Comparison of ENCODE assay signal across 7 mouse cellular contexts in genomic region chr17:8524387-8525165, GRCm38 (mm10). TPM values are rescaled to one million over a fixed set of nuclear protein-coding genes. Genes with fewer than 3 reads are reported as not detected.
DNase-seq lines count a peak whose midpoint lies in the region; ATAC-seq lines count a peak whose summit lies in the region.

No protein-coding gene starts in this region.

- ATAC-seq in granulocyte monocyte progenitor cell, adult 5-6 weeks (replicated peaks; ENCODE audit: poor library complexity, severe bottlenecking), result peak; percentile 55
- ATAC-seq in midbrain, embryonic 14.5 days (ENCODE audit: low FRiP score, low TSS enrichment), result peak; percentile 92
- peak; percentile 83 for ATAC-seq in stomach, embryonic 16.5 days (ENCODE audit: insufficient read depth, low FRiP score)

- H3K27me3 ChIP-seq in limb, embryonic 10.5 days (ENCODE audit: low read depth, poor library complexity, severe bottlenecking), result peaks cover 84% of the 10 kb centered on the region
- peaks cover 10% of the 10 kb centered on the region for H3K27me3 ChIP-seq in midbrain, embryonic 14.5 days (ENCODE audit: control insufficient read depth, insufficient read depth, low read length)
- H3K27me3 ChIP-seq in stomach, embryonic 16.5 days (ENCODE audit: control insufficient read depth, insufficient read depth, low read length), result peaks cover 38% of the 10 kb centered on the region

- H3K36me3 ChIP-seq in limb, embryonic 10.5 days, result no peaks in the 10 kb centered on the region
- H3K36me3 ChIP-seq in midbrain, embryonic 14.5 days (ENCODE audit: control insufficient read depth, insufficient read depth, low read length), result no peaks in the 10 kb centered on the region
- no peaks in the 10 kb centered on the region for H3K36me3 ChIP-seq in stomach, embryonic 16.5 days (ENCODE audit: control insufficient read depth, insufficient read depth, low read length)

- H3K4me3 ChIP-seq in limb, embryonic 10.5 days, result peak overlapping the region; percentile 55
- peak overlapping the region; percentile 58 for H3K4me3 ChIP-seq in midbrain, embryonic 14.5 days (replicated peaks; ENCODE audit: low read depth, low read length)
- peak overlapping the region; percentile 52 for H3K4me3 ChIP-seq in stomach, embryonic 16.5 days (replicated peaks; ENCODE audit: low read length)

- WGBS in limb, embryonic 10.5 days, result under 1% methylated on average over 41 of the region's 45 CpGs
- under 1% methylated on average over 42 of the region's 45 CpGs for WGBS in midbrain, embryonic 14.5 days
- under 1% methylated on average over 40 of the region's 45 CpGs for WGBS in stomach, embryonic 16.5 days

- peak overlapping the region; percentile 64 for H3K9ac ChIP-seq in midbrain, embryonic 14.5 days (replicated peaks; ENCODE audit: low read length)
- H3K9ac ChIP-seq in stomach, embryonic 16.5 days (ENCODE audit: low read length), result peak overlapping the region; percentile 60

- DNase-seq in adrenal gland, postnatal 25 days, result peak; percentile 85
- peak; percentile 68 for DNase-seq in embryo, embryonic 9.5 days (ENCODE audit: extremely low spot score)
- DNase-seq in kidney, adult 11 months, result peak; percentile 72
- peak; percentile 79 for DNase-seq in limb, embryonic 10.5 days (ENCODE audit: low spot score)
- peak; percentile 93 for DNase-seq in midbrain, embryonic 14.5 days

- H3K4me2 ChIP-seq in midbrain, embryonic 14.5 days (ENCODE audit: low read length), result peak overlapping the region; percentile 70
- peak overlapping the region; percentile 97 for H3K4me2 ChIP-seq in stomach, embryonic 16.5 days (ENCODE audit: low read depth, low read length)

- H3K9me3 ChIP-seq in limb, embryonic 10.5 days (replicated peaks), result no peaks in the 10 kb centered on the region
- H3K9me3 ChIP-seq in midbrain, embryonic 14.5 days (ENCODE audit: control insufficient read depth, low read length), result no peaks in the 10 kb centered on the region
- H3K9me3 ChIP-seq in stomach, embryonic 16.5 days (replicated peaks; ENCODE audit: control insufficient read depth, low read length), result no peaks in the 10 kb centered on the region

- H3K4me1 ChIP-seq in limb, embryonic 10.5 days, result peaks cover 34% of the 10 kb centered on the region
- peaks cover 17% of the 10 kb centered on the region for H3K4me1 ChIP-seq in midbrain, embryonic 14.5 days (ENCODE audit: control insufficient read depth, insufficient read depth, low read length)
- peaks cover 13% of the 10 kb centered on the region for H3K4me1 ChIP-seq in stomach, embryonic 16.5 days (ENCODE audit: control insufficient read depth, insufficient read depth, low read length)

- peak overlapping the region; percentile 46; the same call in 1 of the 2 replicates for H3K27ac ChIP-seq in limb, embryonic 10.5 days
- peak overlapping the region; percentile 70 for H3K27ac ChIP-seq in midbrain, embryonic 14.5 days (replicated peaks; ENCODE audit: low read depth, low read length)
- H3K27ac ChIP-seq in stomach, embryonic 16.5 days (ENCODE audit: low read length), result no peak overlapping the region

RNA-seq across cellular contexts. Expression of gene Pde10a, which starts 0.6 kb away (rescaled TPM):
- 16.8 and 31.8 TPM in 2 replicates for total RNA-seq in adrenal gland, postnatal 25 days (2021)
- total RNA-seq in granulocyte monocyte progenitor cell, adult 5-6 weeks (2014; fragmentation: Nextera tagmentation), result not detected in 2 replicates
- total RNA-seq in granulocyte monocyte progenitor cell, adult 5-6 weeks (2017), result 0.36 and 0.69 TPM in 2 replicates
- polyA plus RNA-seq in limb, embryonic 10.5 days (2016; fragmentation: Nextera tagmentation; extraction: Ambion mirVana), result 1.6 and 1.9 TPM in 2 replicates
- polyA plus RNA-seq in midbrain, embryonic 14.5 days (2014; fragmentation: Nextera tagmentation; extraction: Ambion mirVana), result 14.1 and 15.2 TPM in 2 replicates
- polyA plus RNA-seq in stomach, embryonic 16.5 days (2015; fragmentation: Nextera tagmentation; extraction: Ambion mirVana), result 1.1 and 1.2 TPM in 2 replicates

RNA-seq across cellular contexts. Expression of gene Gm17087, which starts 42.2 kb away (rescaled TPM):
- not detected in 2 replicates for total RNA-seq in adrenal gland, postnatal 25 days (2021)
- total RNA-seq in granulocyte monocyte progenitor cell, adult 5-6 weeks (2014; fragmentation: Nextera tagmentation), result not detected in 2 replicates
- total RNA-seq in granulocyte monocyte progenitor cell, adult 5-6 weeks (2017), result not detected in 2 replicates
- not detected in 2 replicates for polyA plus RNA-seq in limb, embryonic 10.5 days (2016; fragmentation: Nextera tagmentation; extraction: Ambion mirVana)
- not detected in 2 replicates for polyA plus RNA-seq in midbrain, embryonic 14.5 days (2014; fragmentation: Nextera tagmentation; extraction: Ambion mirVana)
- not detected in 2 replicates for polyA plus RNA-seq in stomach, embryonic 16.5 days (2015; fragmentation: Nextera tagmentation; extraction: Ambion mirVana)
